Mouse (Mus musculus) T-cell, adult 2 months (primary cell): ENCODE measurements around the gene Fcf1.

Experiments used
- DNase-seq: peaks from one replicate; pipeline ENCODE4 v3.0.0; 2022; ENCODE audit warnings: low spot score

The Fcf1 gene

GRCm38 (mm10) chr12:84970428-84971096 lies at the start of gene Fcf1, which contains the start of gene Arel1:
Fcf1 (plus strand) TSS chr12:84970897.
Arel1 (minus strand) TSS chr12:84970900.
- DNase-seq, result peak; percentile 86

- DNase-seq, result no peak
These were observed 48.7 kb upstream of the Fcf1 start for GRCm38 (mm10) chr12:84921881-84922419.

- DNase-seq, result no peak
These were observed 46.4 kb upstream of the Fcf1 start for GRCm38 (mm10) chr12:84924324-84924723.

GRCm38 (mm10) chr12:84926542-84926941 lies 44.2 kb upstream of the Fcf1 start:
- DNase-seq, result no peak

- DNase-seq, result no peak
These were observed 38.5 kb upstream of the Fcf1 start for GRCm38 (mm10) chr12:84932210-84932609.

- no peak for DNase-seq
These were observed 35.4 kb upstream of the Fcf1 start for GRCm38 (mm10) chr12:84935343-84935742.

- DNase-seq, result no peak
These were observed 31.6 kb upstream of the Fcf1 start for GRCm38 (mm10) chr12:84939117-84939516.

GRCm38 (mm10) chr12:84940343-84940742 lies 30.4 kb upstream of the Fcf1 start:
- no peak for DNase-seq

- peak; percentile 12 for DNase-seq
These were observed 29.0 kb upstream of the Fcf1 start for GRCm38 (mm10) chr12:84941717-84942116.

GRCm38 (mm10) chr12:84943006-84943952 lies 27.4 kb upstream of the Fcf1 start:
- DNase-seq, result no peak

GRCm38 (mm10) chr12:84944150-84944812 lies 26.4 kb upstream of the Fcf1 start:
- DNase-seq, result no peak

- DNase-seq, result no peak
These were observed 25.7 kb upstream of the Fcf1 start for GRCm38 (mm10) chr12:84944813-84945553.

- DNase-seq, result no peak
These were observed 22.7 kb upstream of the Fcf1 start for GRCm38 (mm10) chr12:84947894-84948583.

GRCm38 (mm10) chr12:84948584-84949285 lies 22.0 kb upstream of the Fcf1 start:
- no peak for DNase-seq

- no peak for DNase-seq
These were observed 19.9 kb upstream of the Fcf1 start for GRCm38 (mm10) chr12:84950763-84951162.

- DNase-seq, result no peak
These were observed 19.2 kb upstream of the Fcf1 start for GRCm38 (mm10) chr12:84951531-84951930.

- DNase-seq, result no peak
These were observed 18.3 kb upstream of the Fcf1 start for GRCm38 (mm10) chr12:84952351-84952750.

GRCm38 (mm10) chr12:84956317-84956716 lies 14.4 kb upstream of the Fcf1 start:
- DNase-seq, result no peak

GRCm38 (mm10) chr12:84958794-84959356 lies 11.8 kb upstream of the Fcf1 start:
- no peak for DNase-seq

- DNase-seq, result no peak
These were observed 8.1 kb upstream of the Fcf1 start for GRCm38 (mm10) chr12:84962606-84963005.
